Mouse (Mus musculus): ENCODE measurements around the gene Dnmt3a.

Dnmt3a gene

DNA sequence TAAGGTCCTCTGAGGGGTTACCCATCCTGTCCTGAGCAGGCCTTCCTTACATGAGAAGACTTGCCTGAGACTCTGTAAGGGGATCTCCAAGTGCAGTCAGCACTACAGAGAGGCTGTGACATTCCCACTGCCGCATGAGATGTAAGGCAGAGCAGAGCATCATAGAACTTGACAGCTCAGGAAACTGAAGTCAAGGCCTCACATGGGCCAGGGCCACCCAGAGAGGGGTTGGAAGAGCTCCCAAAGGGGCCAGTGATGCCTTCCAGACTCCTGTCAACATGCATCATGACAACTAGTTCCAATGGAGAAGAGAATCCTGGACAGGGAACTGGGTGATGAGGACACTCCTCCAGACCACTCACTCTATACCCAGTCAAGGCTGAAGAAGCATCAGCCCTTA, 18.3 kb upstream of the Dnmt3a start:
- no peak for DNase-seq (ENCODE audit: low spot score)

DNA sequence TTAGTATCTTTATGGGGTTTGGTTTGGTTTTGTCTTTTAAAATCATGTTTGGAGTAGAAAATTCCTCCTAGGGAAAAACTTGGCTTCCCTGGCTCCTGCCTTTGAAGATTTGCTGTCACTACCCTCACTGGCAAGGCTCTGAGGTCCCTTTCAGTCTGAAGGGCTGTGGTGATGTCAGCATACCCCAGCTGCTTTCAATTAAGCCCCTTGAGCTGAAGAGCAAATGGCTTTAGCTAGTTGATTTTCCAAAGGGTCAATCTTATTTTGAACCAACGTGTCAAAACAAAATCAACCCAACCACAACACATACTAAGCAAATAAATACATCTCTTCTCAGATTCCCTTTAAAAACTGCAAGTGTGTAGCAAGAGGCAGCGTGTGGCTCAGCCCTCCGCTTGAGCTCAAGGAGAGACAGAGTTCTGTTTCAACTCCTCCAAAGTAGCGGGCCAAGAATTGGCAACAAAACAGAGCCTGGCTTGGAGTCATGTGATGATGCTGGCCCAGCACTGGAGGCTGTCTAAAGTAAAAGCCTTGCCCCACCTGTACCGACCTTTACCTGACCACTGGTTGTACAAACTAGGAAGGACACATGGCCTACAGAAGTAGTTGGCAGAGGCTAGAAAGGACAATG, 17.3 kb upstream of the Dnmt3a start:
- DNase-seq (ENCODE audit: low spot score): no peak

DNA sequence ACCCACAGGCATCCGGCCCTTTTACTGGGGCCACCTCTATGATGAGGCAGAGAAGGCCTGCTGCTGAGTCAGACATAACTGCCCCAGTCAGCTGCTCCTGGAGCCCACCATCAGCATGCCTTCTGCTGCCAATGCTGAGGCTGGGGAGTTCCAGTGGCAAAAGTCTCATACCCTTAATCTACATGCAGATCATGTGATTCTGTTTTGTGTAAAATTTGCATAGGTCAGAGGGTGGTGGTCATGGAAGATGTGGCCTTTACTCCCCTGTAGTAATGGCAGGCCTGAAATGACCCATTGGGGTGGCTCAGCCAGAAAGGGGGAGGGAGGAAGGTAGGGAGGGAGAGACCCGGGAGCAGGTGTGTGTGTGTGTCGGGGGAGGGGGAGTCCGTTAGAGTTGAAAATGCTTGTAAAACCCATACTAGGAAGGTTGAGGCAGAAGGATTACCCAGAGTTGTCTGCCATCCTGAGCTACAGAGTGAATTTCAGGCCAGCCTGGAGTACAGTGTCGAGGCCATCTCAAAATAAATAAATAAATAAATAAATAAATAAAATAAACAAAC, 16.1 kb upstream of the Dnmt3a start:
- no peak for DNase-seq (ENCODE audit: low spot score)

DNA sequence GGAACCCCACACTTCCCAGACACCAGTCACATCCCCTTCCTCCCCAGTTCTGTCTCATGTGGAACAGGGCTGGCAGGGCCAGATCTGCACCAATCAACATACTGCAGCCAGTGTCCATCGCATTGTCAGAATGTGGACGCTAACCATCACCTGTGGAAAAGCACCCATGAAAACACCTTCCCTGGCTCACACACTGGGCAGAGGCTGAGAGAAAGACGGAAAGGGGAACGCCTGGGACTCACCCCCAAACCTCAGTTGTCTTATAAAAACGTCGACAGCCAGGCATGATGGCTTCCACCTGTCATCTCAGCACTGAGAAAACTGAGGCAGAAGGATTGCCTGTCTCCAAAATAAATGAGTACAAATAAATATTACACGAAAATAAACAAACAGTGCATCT, 14.6 kb upstream of the Dnmt3a start:
- DNase-seq (ENCODE audit: low spot score): no peak

DNA sequence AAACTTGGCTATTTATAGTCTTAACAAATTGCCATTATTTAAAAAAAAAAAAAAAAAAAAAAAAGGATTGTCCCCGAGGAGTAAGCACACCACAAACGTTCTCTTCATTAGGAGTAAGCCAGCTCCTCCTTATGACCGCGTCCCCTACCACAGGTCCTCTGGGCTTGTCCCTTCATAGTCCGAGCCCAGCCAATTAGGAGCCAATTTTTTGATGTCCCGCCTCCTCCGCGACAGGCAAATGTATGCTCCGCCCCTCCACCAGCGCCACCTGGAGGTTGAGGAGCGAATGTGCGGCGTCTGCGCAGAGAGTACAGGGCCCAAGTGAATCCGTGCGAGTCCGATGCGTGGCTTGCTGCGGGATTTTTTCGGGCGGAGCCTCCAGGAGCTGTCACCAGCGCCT, 14.1 kb upstream of the Dnmt3a start:
- peak; percentile 87 for DNase-seq (ENCODE audit: low spot score)

DNA sequence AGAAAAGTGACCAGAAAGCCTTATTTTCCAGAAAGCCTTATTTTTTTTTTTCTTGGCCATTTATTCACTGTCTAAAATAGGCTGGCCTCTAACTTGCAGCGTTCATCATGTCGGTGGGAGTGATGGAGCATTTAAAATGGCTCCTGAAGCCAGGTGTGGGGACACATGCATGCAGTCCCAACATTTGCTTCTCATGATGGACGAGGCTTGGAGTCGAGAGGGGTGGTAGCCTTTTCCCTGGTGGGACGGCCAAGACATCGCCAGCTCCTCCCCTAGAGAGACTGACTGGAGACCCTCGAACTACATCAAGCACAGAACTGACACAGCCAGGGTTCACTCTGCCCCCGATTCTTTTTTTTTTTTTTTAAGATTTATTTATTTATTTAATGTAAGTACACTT, 13.6 kb upstream of the Dnmt3a start:
- DNase-seq (ENCODE audit: low spot score): no peak

DNA sequence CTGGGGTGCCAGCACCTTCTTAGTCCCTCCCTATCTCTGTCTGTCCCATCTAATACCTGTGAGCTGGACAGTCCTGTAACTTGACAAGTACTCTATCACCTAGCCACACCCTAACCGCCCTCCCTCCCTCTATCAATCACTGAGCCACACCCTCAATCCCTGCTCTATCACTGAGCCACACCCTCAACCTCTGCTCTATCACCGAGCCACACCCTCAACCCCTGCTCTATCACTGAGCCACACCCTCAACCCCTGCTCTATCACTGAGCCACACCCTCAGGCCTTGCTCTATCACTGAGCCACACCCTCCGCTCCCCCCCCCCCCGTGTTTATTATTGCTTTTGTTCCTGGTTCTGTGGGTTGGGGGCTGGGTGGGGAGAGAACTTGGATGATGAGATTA, 10.2 kb upstream of the Dnmt3a start:
- no peak for DNase-seq (ENCODE audit: low spot score)

DNA sequence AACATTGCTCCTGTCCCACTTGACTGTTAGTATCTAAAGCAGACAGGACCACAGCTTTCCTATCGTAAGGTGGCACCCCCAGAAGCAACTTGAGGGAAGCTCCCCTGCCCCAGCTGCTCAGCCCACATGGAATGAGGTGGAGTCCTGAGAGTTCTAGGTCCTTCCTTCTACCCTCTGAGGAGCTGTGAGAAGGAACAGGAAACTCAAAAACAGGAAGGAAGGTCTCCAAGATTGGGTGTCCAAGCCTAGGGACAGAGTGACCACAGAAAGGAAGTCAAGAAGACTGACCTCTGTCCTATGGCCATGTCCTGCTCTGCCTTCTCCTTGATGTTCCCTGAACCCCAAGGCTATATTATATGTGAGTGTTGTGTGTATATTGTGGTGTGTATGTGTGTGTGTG, 6.3 kb upstream of the Dnmt3a start:
- DNase-seq (ENCODE audit: low spot score): no peak

DNA sequence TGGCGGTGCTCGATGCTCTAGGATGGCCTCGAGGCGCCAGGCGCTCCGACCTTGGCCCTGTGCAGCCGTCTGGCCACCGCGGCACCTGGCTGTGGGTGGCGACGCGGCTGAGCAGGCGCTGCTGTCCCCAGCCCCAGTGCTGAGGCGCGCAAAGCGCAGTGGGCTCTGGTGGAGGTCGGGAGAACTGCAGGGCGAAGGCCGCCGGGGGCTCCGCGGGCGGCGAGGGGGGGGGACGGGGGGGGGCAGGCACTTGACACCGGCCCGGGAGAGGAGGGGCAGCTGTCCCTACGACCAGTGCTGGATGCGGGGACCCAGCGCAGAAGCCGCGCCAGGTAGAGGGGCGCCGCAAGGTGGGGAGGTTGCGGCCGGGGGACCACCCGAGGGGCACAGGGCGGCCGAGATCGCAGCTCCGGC, 471 bp downstream of the Dnmt3a start:
- no peak for DNase-seq (ENCODE audit: low spot score)

DNA sequence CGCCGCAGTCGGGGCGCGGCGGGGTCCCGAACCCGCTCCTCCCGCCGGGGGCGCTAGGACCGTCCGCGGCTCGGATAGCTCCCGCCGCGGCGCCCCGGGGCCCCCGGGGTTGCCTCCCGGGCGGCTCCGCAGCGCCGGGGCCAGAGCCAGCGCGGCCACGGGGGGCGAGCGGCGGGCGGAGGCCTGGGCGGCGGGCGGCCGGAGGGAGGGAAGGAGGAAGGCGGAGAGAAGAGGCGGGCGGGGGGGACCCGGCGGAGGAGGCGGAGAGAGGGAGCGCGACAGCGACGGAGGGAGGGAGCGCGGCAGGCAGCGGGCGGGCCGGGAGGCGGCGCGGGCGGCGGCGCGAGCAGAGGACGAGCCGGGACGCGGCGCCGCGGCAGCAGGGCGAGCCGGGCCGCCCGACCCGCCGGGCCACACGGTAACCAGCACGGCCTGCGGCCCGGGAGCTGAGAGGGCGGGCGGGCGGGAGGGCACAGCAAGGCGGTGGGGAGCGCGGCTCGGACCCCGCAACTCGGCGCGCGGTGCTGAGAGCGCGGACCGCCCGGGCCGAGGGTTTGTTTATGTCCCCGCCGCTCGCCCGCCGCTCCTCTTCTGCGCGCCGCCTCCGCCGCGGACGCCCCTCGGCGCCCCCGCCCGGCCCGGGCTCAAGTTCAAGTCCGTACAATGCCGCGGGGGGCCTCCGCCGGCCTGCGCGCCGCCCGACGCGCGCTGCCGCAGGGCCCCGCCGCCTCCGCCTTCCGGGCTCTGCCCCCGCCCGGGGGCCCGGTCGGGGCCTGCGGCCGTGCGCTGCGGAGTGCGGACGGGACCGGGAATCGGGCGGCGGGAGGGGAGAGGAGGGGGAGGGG, 1.1 kb downstream of the Dnmt3a start:
- DNase-seq (ENCODE audit: low spot score): no peak

DNA sequence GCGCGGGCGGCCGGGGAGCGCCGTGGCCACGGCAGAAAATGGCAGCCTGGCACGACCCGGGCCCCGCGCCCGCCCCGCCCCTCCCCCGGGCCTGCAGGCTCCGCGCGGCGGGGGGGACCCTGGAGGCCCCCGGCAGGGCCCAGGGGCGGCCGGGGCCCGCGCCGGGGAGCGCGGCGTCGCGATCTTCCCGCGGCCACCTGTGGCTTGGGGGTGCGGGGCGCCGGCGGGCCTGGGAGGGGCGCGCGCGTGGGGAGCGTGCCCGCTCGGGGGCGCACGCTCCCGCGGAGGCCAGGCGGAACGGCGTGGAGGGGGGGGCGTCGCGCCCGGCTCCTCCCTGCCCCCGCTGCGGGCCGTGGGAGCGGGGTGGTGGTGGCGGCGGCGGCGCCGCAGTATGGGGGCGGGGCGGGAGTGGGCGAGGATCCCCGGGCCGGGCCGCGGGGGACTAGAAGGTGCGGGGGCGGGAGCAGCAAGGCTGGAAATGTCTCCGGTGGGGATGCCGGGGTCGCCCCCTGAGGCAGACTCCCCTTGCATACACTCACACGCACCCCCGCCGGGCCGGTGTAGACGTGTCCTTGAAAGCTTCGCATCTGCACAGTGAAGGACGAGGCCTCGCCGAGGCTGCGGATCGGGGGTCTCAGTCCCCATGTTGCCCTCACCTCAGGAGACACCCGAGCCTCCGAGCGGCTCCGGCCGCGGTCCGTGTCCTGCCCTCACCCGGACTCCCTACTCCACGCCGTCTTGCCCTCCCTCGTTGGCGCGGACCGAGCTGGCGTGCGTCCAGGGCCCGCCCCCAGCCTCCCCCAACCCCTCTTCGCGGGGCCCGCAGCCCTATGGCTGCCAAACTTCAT, 2.0 kb downstream of the Dnmt3a start:
- DNase-seq (ENCODE audit: low spot score): no peak

DNA sequence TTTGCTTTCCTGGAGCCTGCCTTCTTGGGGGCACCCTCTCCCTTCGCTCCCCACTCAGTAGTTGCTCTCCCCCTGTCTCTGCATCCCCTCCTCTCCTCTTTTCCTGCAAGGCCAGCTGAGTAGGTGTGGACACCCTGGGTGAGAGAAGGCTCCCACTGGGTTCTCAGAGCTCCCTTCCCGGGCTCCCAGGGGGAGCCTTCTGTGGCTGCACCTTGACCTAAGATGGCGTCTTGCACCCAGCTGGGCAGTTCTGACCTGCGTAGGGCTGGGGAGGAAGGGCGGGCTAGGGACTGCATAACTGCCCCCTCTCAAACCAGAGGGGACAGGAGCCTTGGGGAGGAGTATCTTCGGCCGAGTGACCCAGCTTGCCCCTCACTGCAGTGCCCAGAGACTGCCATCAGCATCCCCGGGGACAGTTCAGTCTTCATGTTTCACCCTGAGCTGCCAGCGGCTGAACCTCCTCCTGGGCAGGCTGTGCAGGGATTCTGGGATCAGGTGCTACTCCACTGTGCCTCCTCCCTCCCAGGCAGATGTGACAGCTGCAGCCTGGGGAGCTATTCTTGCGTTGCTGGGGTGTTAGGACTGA, 2.7 kb downstream of the Dnmt3a start:
- no peak for DNase-seq (ENCODE audit: low spot score)

DNA sequence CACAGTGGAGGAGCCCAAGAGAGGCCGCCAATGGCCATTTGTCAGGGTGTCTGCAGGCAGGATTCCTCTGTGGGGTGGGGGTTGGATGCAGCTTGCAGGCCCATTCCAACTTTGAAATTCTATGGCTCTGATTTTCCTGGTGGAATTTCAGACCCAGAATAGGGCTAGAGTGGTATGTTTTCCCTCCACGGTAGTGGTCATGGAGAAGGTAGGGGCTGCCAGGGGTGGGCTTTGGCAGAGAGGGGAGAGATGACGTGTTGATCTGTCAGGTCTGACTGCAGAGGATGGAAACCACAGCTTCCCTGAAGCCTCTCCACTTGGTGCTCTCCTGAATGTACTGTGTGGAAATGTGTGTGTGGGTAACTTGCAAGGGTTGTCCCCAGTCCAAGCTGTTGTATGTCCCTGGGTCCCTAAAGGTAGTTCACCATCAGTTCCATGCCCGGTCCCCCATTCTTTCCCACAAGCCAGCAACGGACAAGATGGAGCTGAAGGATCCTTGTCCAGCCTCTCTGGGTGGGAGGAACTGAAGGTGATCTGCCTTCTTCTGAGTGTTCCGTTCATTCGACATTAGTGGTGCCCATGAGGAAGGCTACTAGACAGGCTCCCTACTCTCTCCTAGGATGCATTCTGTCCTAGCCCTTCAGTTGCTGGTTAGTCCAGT, 3.8 kb downstream of the Dnmt3a start:
- no peak for DNase-seq (ENCODE audit: low spot score)

DNA sequence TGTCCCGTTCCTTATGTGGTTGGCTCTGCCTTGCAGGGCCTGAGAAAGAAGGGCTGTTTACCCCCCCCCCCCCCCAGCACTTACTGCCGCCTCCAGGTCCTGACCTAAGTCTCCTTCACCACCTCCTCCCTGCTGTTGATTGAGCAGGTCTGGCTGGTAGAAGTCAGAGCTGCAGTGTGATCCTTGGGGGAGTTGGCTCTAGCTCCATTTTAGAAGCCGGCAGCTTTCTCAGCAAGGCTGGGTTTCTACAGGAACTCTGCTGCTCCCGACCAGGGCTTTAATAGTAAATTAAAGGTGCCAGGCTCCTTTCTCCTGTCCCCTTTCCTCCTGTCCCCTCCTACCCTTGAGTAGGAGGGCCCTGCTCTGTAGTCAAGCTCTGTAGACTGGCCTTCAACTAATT, 4.6 kb downstream of the Dnmt3a start:
- no peak for DNase-seq (ENCODE audit: low spot score)

DNA sequence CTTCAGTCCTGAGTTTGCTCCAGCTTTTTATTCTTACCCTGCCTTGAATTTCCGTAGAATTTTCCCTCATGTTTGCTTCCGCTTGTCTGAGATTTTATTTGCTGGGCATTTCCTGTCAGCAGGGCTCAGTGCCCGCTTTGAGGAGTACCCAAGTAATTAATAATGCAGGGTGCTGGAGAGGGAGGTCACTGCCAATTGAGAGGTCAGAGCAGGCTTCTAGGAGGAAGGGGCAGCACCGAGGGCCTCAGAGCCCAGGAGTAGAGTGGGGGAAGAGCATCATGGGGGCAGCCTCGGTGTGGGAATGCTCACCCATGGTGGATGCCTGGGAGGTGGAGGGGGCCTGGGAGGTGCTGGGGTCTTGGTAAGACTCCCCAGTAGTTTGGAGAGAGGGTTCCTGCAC, 5.8 kb downstream of the Dnmt3a start:
- DNase-seq (ENCODE audit: low spot score): no peak

DNA sequence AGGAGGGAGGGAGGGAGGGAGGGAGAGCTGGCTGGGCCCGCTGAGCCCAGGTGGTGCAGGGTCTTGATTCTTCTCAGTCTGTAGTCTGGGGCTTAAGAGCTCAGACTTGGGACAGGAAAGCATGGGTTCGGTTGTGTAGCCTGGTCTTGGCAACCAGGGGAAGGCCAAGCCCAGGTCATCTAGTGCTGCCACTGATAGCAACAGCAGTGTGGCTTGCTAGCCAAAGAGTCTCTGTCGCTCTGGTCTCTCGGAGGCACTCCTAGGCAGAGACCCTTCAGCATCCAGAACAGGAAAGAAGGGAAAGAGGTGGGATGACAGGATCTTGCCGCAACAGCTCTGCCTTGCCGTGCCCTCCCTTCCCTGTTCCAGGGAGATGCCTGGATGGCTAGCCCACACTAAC, 6.4 kb downstream of the Dnmt3a start:
- DNase-seq (ENCODE audit: low spot score): no peak

DNA sequence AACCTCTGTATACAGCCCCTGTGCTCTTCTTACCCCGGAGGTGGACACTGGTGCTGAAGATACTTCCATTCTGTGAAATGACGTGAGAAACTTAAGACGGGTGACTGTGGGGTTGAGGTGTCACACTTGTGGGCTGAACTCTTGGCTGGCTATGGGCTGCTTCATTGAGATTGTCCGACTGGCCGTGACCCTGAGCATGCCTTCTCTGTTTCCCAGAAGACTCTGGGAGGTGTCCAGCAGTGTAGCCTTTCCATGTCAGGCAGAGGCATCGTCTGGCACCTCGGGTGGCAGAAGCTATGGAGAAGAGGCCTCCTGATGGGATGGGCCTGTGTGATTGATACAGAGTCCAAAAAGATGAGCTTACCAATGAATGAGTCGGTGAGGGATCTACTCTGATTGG, 7.3 kb downstream of the Dnmt3a start:
- DNase-seq (ENCODE audit: low spot score): no peak

DNA sequence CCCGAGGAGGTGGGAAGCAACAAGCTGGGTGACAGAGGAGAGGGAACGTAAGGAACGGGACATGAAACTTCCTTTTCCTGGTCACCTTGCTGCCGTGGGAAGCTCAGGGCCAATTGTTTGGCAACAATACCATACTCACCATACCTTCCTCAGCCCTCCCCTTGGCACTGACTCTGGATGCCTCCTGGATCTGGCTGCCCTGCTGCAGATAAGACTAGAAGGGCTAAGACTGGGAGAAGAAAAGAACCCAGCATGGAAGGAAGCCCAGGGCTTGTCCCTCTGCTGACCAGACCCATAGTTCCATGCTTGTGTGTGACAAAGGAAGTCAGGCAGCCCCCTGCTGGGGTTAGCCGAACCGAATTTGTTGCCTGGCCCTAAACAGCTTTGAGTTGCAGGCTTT, 9.6 kb downstream of the Dnmt3a start:
- no peak for DNase-seq (ENCODE audit: low spot score)

DNA sequence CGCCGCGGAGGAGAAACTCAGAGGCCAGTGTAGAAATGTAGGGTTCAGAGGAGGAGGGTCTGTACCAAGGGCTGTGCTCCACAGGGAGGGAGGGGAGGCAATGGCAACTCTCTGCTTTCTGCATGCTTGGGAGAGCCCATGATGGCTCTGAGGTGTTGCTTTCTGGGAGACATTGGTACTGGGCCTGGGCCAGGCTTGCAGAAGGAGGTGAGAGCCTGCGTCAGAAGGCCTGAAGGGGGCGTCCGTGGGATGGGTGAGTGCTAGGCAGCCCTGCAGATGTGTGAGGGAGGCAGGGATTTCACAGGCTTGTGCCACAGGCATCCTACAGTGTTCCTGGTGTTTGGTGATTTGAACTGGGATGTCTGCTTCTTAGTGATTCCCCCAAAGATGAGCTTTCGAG, 11.2 kb downstream of the Dnmt3a start:
- DNase-seq (ENCODE audit: low spot score): no peak

DNA sequence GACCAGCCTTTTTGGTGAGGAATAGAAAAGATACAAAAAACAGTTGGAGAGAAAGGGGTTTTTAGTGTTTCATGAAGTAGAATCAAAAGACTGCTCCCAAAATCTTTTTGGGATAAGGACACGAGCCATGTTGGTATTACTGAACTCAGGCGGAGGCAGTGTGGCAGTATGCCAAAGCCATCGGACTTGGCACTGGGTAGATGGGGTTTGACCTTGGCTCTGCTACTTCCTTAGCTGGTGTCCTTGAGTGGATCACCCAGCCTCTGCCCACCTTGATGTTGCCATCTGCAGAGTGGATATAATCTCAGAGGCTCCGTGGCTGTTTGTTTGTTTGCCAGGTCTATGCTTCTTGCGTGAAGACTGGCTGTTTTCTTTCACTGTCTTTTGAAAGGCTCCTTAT, 11.8 kb downstream of the Dnmt3a start:
- no peak for DNase-seq (ENCODE audit: low spot score)

DNA sequence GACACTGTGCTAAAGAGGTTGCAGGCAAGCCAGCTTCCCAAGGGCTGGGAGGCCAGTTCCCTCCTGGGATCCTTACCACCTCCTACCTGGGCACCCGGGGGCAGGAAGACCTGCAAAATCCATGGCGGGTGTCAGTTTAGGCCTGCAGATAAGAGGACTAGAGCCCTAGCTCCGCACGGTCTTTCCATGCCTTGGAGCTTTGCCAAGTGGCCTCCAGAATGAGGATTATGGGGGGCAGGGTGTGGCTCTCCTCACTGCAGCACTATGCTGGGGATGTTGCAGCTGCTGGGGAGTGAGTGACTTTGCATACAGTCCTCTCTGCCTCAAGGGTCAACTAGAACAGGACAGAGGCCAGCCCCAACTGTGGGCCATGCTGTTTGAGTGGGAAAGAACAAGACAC, 14.1 kb downstream of the Dnmt3a start:
- no peak for DNase-seq (ENCODE audit: low spot score)

DNA sequence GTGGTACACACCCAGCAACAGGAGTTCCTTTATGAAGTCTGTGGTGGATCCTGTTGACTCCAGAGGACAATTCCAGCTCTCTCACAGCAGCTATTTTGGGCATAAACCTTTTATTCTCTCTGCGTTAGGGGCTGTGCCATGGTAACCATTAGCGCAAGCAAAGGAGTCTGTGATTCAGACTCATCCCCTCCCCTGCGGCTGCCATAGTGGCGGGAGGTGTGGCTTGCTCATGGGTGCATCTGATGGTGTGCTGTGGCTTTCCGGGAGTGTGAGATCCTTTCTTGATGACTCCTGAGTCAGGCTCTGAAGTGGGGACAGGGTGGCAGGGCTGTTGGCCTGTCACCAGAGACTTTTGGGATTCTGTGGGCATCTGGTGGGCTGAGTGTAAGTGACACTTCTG, 17.6 kb downstream of the Dnmt3a start:
- no peak for DNase-seq (ENCODE audit: low spot score)

All from c-Kit-positive CD71-positive TER-119-positive erythroid progenitor cells, embryonic 14.5 days (primary cell).